Mouse (Mus musculus): ENCODE data around the gene Kremen1. TPM values are rescaled to one million over a fixed set of nuclear protein-coding genes. Genes with fewer than 3 reads are reported as not detected.

The Kremen1 gene
- total and polyA plus RNA-seq, 2 experiments = 3.6 to 6.7 TPM

DNA sequence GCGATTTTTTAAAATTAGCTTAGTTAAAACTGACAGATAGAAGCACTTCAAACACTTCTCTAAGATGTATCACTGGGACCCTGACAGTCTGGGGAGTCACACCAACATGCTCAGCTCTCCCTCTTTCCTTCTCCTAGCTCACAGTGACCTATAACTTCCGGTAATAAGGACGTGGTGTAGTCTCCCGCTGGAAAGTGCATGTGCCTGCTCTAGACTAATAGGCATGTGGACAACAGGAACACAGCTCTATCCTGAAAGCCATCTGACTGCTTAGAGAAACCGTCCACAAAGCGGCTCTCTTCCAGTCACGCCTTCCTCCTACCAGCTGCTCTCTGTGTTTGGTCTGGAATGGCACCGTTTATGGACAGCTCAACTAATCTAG, 16.6 kb downstream of the Kremen1 start:
- H3K4me1 ChIP-seq (ENCODE audit: control insufficient read depth, insufficient read depth, low read length) = peaks cover 4% of the 10 kb centered on the region; the same call in 1 of the 2 replicates
- no peak for DNase-seq (ENCODE audit: extremely low read depth, low read depth, low spot score)
- H3K36me3 ChIP-seq (ENCODE audit: control insufficient read depth, insufficient read depth, low read length) = peaks cover 3% of the 10 kb centered on the region; the same call in 1 of the 2 replicates
- no peaks in the 10 kb centered on the region for H3K79me2 ChIP-seq (ENCODE audit: control insufficient read depth, insufficient read depth, low read length)
- H3K4me3 ChIP-seq (ENCODE audit: insufficient read depth, low read depth, low read length) = no peak overlapping the region
- H3K27me3 ChIP-seq (ENCODE audit: control insufficient read depth, insufficient read depth, low read length) = no peaks in the 10 kb centered on the region
- no peak overlapping the region for H3K27ac ChIP-seq (replicated peaks; ENCODE audit: insufficient read depth, low read depth, low read length)
- TF ChIP-seq POLR2A (IDR thresholded peaks at IDR 0.05; ENCODE audit: extremely low read depth, insufficient read depth, low read length) (no peak), CTCF (IDR thresholded peaks at IDR 0.05; ENCODE audit: low read depth, low read length) (no peak)
- 76% methylated on average over 8 of the region's 8 CpGs for WGBS
- H3K9ac ChIP-seq (ENCODE audit: low read depth, low read length) = no peak overlapping the region

DNA sequence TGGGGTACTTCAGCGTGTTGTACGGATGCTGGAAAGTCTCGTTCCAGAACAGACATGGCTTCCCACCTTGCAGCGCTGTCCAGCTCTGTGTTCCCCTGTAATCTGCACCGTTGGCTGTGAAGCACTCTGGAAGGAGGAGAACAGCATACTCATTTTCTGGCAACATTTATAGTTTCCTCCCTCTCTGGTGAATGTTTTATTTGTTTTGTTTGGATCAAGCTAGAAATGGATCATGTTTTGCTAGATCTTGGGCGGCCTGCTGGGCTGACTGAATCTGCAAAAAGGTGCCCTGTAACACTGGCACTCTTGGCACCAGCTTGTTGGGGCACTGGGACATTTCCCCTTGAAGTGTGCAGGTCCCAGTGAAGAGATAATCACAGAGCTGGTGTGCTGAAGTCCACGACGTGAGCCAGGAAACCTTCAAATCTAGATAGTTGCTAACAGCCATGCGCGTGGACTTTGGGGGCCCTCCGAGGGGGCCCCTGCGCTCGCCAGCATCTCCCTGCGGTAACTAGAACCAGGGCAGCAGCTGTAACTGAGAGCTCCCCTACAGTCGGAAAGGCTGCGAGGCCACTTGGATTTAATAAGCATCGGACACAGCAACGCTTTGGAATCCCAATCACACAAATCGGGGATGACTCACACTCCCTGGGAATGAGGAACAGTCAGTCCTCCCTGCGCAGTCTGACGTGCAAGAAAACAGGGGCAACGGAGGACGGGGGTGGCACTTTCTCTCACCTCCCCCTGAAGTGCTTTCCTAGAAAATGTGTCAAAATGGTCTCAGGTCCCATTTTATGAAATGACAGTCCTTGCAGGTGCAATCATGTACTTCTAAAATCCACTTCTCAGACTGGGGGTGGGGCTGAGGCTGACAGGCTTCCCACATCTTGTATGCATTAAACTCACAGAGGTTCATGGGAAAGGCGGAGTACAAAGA, 17.3 kb downstream of the Kremen1 start:
- H3K36me3 ChIP-seq (ENCODE audit: control insufficient read depth, insufficient read depth, low read length) = peaks cover 3% of the 10 kb centered on the region; the same call in 1 of the 2 replicates
- no peak overlapping the region for H3K27ac ChIP-seq (replicated peaks; ENCODE audit: insufficient read depth, low read depth, low read length)
- DNase-seq (ENCODE audit: extremely low read depth, low read depth, low spot score) = peak; percentile 63
- 78% methylated on average over 24 of the region's 24 CpGs for WGBS
- no peak overlapping the region for H3K4me3 ChIP-seq (ENCODE audit: insufficient read depth, low read depth, low read length)
- H3K4me1 ChIP-seq (ENCODE audit: control insufficient read depth, insufficient read depth, low read length) = peaks cover 4% of the 10 kb centered on the region; the same call in 1 of the 2 replicates
- no peaks in the 10 kb centered on the region for H3K27me3 ChIP-seq (ENCODE audit: control insufficient read depth, insufficient read depth, low read length)
- H3K9ac ChIP-seq (ENCODE audit: low read depth, low read length) = no peak overlapping the region
- TF ChIP-seq CTCF (IDR thresholded peaks at IDR 0.05; ENCODE audit: low read depth, low read length) (no peak), POLR2A (IDR thresholded peaks at IDR 0.05; ENCODE audit: extremely low read depth, insufficient read depth, low read length) (no peak)
- H3K79me2 ChIP-seq (ENCODE audit: control insufficient read depth, insufficient read depth, low read length) = no peaks in the 10 kb centered on the region

DNA sequence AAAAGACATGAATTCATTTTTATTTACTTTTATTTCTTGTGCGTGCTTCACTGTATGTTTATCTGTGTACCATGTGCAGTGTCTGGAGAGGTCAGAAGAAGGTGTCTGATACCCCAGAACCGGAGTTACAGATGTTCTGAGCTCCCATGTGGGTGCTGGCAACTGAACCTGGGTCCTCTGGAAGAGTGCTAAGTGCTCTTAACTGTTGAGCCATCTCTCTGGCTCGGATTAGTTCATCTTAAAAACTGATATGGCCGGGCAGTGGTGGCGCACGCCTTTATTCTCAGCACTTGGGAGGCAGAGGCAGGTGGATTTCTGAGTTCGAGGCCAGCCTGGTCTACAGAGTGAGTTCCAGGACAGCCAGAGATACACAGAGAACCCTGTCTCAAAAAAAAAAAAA, 18.1 kb downstream of the Kremen1 start:
- H3K9ac ChIP-seq (ENCODE audit: low read depth, low read length) = no peak overlapping the region
- no peak for DNase-seq (ENCODE audit: extremely low read depth, low read depth, low spot score)
- TF ChIP-seq CTCF (IDR thresholded peaks at IDR 0.05; ENCODE audit: low read depth, low read length) (no peak), POLR2A (IDR thresholded peaks at IDR 0.05; ENCODE audit: extremely low read depth, insufficient read depth, low read length) (no peak)
- H3K27me3 ChIP-seq (ENCODE audit: control insufficient read depth, insufficient read depth, low read length) = no peaks in the 10 kb centered on the region
- no peak overlapping the region for H3K4me3 ChIP-seq (ENCODE audit: insufficient read depth, low read depth, low read length)
- no peak overlapping the region for H3K27ac ChIP-seq (replicated peaks; ENCODE audit: insufficient read depth, low read depth, low read length)
- H3K36me3 ChIP-seq (ENCODE audit: control insufficient read depth, insufficient read depth, low read length) = peaks cover 3% of the 10 kb centered on the region; the same call in 1 of the 2 replicates
- H3K79me2 ChIP-seq (ENCODE audit: control insufficient read depth, insufficient read depth, low read length) = no peaks in the 10 kb centered on the region
- peaks cover 4% of the 10 kb centered on the region; the same call in 1 of the 2 replicates for H3K4me1 ChIP-seq (ENCODE audit: control insufficient read depth, insufficient read depth, low read length)
- WGBS = 98% methylated on average over 7 of the region's 7 CpGs

DNA sequence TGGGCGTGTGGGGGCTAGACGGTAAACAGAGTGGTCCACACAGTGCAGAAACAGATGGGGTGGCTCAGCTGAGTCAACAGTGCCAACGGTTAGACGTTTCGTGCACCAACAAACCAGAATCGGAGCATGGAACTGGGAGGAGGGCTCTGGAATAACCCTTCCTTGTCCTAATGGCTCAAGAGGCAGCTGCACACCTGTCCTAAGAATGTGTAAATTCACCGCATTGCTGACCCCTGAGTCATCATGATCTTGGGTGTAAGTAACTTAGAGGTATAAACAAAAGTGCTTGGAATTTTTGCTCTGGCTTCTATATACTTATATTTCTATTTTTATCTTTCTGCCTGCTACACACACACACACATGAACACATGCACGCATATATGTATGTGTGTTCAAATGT, 19.2 kb downstream of the Kremen1 start:
- no peak for TF ChIP-seq POLR2A (IDR thresholded peaks at IDR 0.05; ENCODE audit: extremely low read depth, insufficient read depth, low read length)
- no peak for TF ChIP-seq CTCF (IDR thresholded peaks at IDR 0.05; ENCODE audit: low read depth, low read length)
- no peak for DNase-seq (ENCODE audit: extremely low read depth, low read depth, low spot score)
- Histone ChIP-seq H3K27me3 (ENCODE audit: control insufficient read depth, insufficient read depth, low read length) (no peaks in the 10 kb centered on the region), H3K9ac (ENCODE audit: low read depth, low read length) (no peak overlapping the region), H3K4me1 (ENCODE audit: control insufficient read depth, insufficient read depth, low read length) (peaks cover 4% of the 10 kb centered on the region; the same call in 1 of the 2 replicates), H3K27ac (replicated peaks; ENCODE audit: insufficient read depth, low read depth, low read length) (no peak overlapping the region), H3K4me3 (ENCODE audit: insufficient read depth, low read depth, low read length) (no peak overlapping the region), H3K79me2 (ENCODE audit: control insufficient read depth, insufficient read depth, low read length) (no peaks in the 10 kb centered on the region), H3K36me3 (ENCODE audit: control insufficient read depth, insufficient read depth, low read length) (peaks cover 5% of the 10 kb centered on the region; the same call in 1 of the 2 replicates)
- 87% methylated on average over 8 of the region's 8 CpGs for WGBS

DNA sequence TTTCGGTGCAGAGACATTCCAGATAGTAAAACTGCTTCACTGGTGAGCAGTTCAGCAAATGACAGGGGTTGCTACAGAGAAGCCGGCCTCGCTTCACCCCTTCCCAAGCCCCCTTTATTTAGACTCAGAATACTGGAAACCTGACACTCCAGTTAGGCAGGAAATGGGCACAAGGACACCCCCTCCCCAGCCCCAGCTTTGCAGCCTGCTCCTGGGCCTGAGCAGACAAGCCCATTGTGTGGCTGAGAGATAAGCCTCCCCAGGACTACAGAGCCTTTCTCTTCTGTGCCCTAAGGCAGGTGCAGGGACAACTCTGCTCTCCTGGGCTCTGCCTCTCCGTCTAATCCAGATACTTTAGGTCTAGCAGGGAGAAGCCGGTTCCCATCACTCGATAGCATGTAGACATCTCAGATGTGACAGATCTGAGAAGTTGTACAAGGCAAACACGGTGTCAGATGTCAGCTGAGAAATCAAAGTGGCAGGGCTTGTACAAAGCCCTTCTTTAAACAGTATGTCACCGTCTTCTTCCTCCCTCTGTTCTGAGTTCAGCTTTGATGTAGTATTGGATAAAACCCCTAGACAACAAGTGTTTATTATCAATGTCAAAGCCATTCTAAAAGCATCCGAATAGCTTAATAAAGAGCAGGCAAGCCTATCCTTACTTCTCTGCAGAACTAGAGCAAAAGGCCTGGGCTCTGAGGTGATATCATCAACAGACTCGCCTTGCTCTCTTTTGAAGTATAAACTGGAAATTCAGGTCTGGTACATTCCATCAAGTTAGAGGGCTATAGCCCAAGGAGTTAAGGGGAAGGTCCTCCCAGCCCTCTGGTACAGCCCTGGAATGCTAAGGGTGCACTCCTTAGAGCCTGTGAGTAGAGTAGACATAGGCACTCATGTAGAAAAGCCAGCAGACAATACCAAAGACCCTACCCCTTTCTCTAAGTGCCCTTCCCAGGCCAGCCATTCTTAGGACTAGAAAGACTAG, 21.4 kb downstream of the Kremen1 start:
- no peak overlapping the region for H3K4me3 ChIP-seq (ENCODE audit: insufficient read depth, low read depth, low read length)
- H3K36me3 ChIP-seq (ENCODE audit: control insufficient read depth, insufficient read depth, low read length) = peaks cover 6% of the 10 kb centered on the region; the same call in 1 of the 2 replicates
- H3K79me2 ChIP-seq (ENCODE audit: control insufficient read depth, insufficient read depth, low read length) = no peaks in the 10 kb centered on the region
- H3K27me3 ChIP-seq (ENCODE audit: control insufficient read depth, insufficient read depth, low read length) = no peaks in the 10 kb centered on the region
- 72% methylated on average over 10 of the region's 10 CpGs for WGBS
- DNase-seq (ENCODE audit: extremely low read depth, low read depth, low spot score) = no peak
- peaks cover under 1% of the 10 kb centered on the region; the same call in 1 of the 2 replicates for H3K4me1 ChIP-seq (ENCODE audit: control insufficient read depth, insufficient read depth, low read length)
- TF ChIP-seq POLR2A (IDR thresholded peaks at IDR 0.05; ENCODE audit: extremely low read depth, insufficient read depth, low read length) = no peak
- TF ChIP-seq CTCF (IDR thresholded peaks at IDR 0.05; ENCODE audit: low read depth, low read length) = no peak
- H3K27ac ChIP-seq (replicated peaks; ENCODE audit: insufficient read depth, low read depth, low read length) = no peak overlapping the region
- no peak overlapping the region for H3K9ac ChIP-seq (ENCODE audit: low read depth, low read length)

Measured in liver, adult 2 months (tissue).